Mouse (Mus musculus) erythroblast, embryonic 14.5 days (primary cell): ENCODE measurements around the gene Cyp4v3.

Experiments used
- GATA1 ChIP-seq: IDR thresholded peaks from 2 replicates; pipeline ENCODE4 v1.6.1; 2012; ENCODE audit warnings: low read length, inconsistent platforms, mixed read lengths
- TAL1 ChIP-seq: IDR thresholded peaks from 3 replicates; pipeline ENCODE4 v1.6.1; 2012; ENCODE audit warnings: low read length, inconsistent platforms, mixed read lengths

DNA sequence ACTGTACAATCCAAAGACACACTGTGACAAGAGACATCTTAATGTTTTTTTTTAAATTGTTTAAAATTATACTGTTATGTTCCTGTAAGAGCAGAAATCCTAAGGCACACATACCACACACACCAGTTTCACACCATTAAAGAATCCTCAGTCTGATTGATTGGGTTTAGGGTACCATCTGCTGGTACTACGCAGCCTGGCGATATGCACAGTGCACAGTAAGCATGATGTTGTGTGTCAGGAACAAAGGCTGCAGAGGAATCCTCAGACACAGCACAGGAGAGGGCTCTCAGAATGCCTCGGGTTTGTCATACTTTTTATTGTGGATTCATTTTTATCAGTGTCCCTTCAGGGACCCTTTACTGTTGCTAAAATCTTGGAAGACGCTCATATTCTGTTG lies 58.7 kb downstream of the Cyp4v3 start:
- TF ChIP-seq GATA1 (no peak), TAL1 (no peak)
